ENCODE assay signal across 19 mouse cellular contexts in genomic region chr10:46072550-46073470, GRCm38 (mm10).
DNase-seq lines count a peak whose midpoint lies in the region; ATAC-seq lines count a peak whose summit lies in the region.
"Had no signal": no experiment of that assay in that cellular context is flagged by ENCODE, and none has a peak within 500 bp of the region (broad histone marks: within the 10 kb centered on the region; RNA-seq: fewer than 3 reads in every experiment).

No protein-coding gene starts in this region.

- no peak overlapping the region for H3K9ac ChIP-seq in forebrain, embryonic 15.5 days (replicated peaks)
- H3K9ac ChIP-seq in neural tube, embryonic 15.5 days (replicated peaks): no peak overlapping the region
- H3K9ac ChIP-seq: embryonic facial prominence, embryonic 15.5 days; liver, embryonic 13.5 days had no signal

- no peaks in the 10 kb centered on the region for H3K27me3 ChIP-seq in forebrain, embryonic 15.5 days
- no peaks in the 10 kb centered on the region for H3K27me3 ChIP-seq in midbrain, embryonic 10.5 days (ENCODE audit: low read depth, poor library complexity, severe bottlenecking)
- H3K27me3 ChIP-seq in neural tube, embryonic 15.5 days (replicated peaks): no peaks in the 10 kb centered on the region
- H3K27me3 ChIP-seq: embryonic facial prominence, embryonic 15.5 days; liver, embryonic 13.5 days had no signal

- no peaks in the 10 kb centered on the region for H3K9me3 ChIP-seq in forebrain, embryonic 15.5 days
- H3K9me3 ChIP-seq in midbrain, embryonic 10.5 days (replicated peaks): no peaks in the 10 kb centered on the region
- H3K9me3 ChIP-seq in neural tube, embryonic 15.5 days (replicated peaks): no peaks in the 10 kb centered on the region
- H3K9me3 ChIP-seq: embryonic facial prominence, embryonic 15.5 days; G1E; liver, embryonic 13.5 days had no signal

- H3K4me2 ChIP-seq in forebrain, embryonic 15.5 days (replicated peaks): no peak overlapping the region
- no peak overlapping the region; the same call in 1 of the 2 replicates for H3K4me2 ChIP-seq in neural tube, embryonic 15.5 days
- H3K4me2 ChIP-seq: embryonic facial prominence, embryonic 15.5 days; liver, embryonic 13.5 days had no signal

- intact Hi-C loops in left cerebral cortex, postnatal 25 days (cut with DNase I): no loop called here

- peaks cover 19% of the 10 kb centered on the region for H3K4me1 ChIP-seq in forebrain, embryonic 15.5 days
- H3K4me1 ChIP-seq in midbrain, embryonic 10.5 days: peaks cover 34% of the 10 kb centered on the region
- H3K4me1 ChIP-seq in neural tube, embryonic 15.5 days: peaks cover 16% of the 10 kb centered on the region
- H3K4me1 ChIP-seq: liver, embryonic 13.5 days had no signal

- 45% methylated on average over 16 of the region's 16 CpGs for WGBS in forebrain, embryonic 15.5 days
- WGBS in midbrain, embryonic 10.5 days: 85% methylated on average over 16 of the region's 16 CpGs
- 49% methylated on average over 16 of the region's 16 CpGs for WGBS in neural tube, embryonic 15.5 days

- H3K27ac ChIP-seq in forebrain, embryonic 15.5 days (replicated peaks): peak overlapping the region; percentile 17; the same call in 1 of the 2 replicates
- peak overlapping the region; percentile 69 for H3K27ac ChIP-seq in midbrain, embryonic 10.5 days (replicated peaks)
- peak overlapping the region; percentile 41; the same call in 1 of the 2 replicates for H3K27ac ChIP-seq in neural tube, embryonic 15.5 days (replicated peaks)
- H3K27ac ChIP-seq: embryonic facial prominence, embryonic 15.5 days; liver, embryonic 13.5 days; macrophage had no signal

- DNase-seq in cerebellum, postnatal 25 days: peak; percentile 15 to 20
- DNase-seq in cerebellum, adult 11 months: no peak
- no peak for DNase-seq in midbrain, embryonic 10.5 days (ENCODE audit: low spot score)
- no peak for DNase-seq in gastrocnemius, adult 18-20 months (ENCODE audit: low spot score)
- no peak for DNase-seq in left cerebral cortex, postnatal 25 days (ENCODE audit: low spot score in 2 of 2)
- DNase-seq in layer of hippocampus, postnatal 36 days: no peak
- DNase-seq: B cell, adult 2 months; heart, postnatal 14 days; kidney, adult 18-20 months; kidney, postnatal 36 days; liver, embryonic 13.5 days; right cerebral cortex, postnatal 14 days; thymus, adult 2 months had no signal

- H3K36me3 ChIP-seq in forebrain, embryonic 15.5 days: no peaks in the 10 kb centered on the region
- no peaks in the 10 kb centered on the region for H3K36me3 ChIP-seq in midbrain, embryonic 10.5 days
- no peaks in the 10 kb centered on the region for H3K36me3 ChIP-seq in neural tube, embryonic 15.5 days
- H3K36me3 ChIP-seq: embryonic facial prominence, embryonic 15.5 days; G1E; liver, embryonic 13.5 days had no signal

- peak; percentile 37; the same call in 1 of the 2 replicates for ATAC-seq in forebrain, embryonic 15.5 days (replicated peaks)
- peak; percentile 51 for ATAC-seq in neural tube, embryonic 15.5 days (ENCODE audit: low FRiP score)
- ATAC-seq: activated CD4-positive, CD25-positive, alpha-beta regulatory T cell, adult 4 months had no signal

- no peak overlapping the region for H3K4me3 ChIP-seq in forebrain, embryonic 15.5 days
- H3K4me3 ChIP-seq in midbrain, embryonic 10.5 days: no peak overlapping the region
- H3K4me3 ChIP-seq in neural tube, embryonic 15.5 days (replicated peaks): no peak overlapping the region
- H3K4me3 ChIP-seq: embryonic facial prominence, embryonic 15.5 days; liver, embryonic 13.5 days had no signal

Comparison
In these comparisons a context has a peak if more than half of its experiments do, and no peak if none do; other contexts are left out.
1. DNase-seq: peak in cerebellum, postnatal 25 days (2 of 2); none in cerebellum, adult 11 months (single experiment), midbrain, embryonic 10.5 days (single experiment), gastrocnemius, adult 18-20 months (single experiment), left cerebral cortex, postnatal 25 days (0 of 2) and layer of hippocampus, postnatal 36 days (0 of 2).
2. H3K27ac ChIP-seq: peak in every context shown above with its lines; median percentile 69 in midbrain, embryonic 10.5 days; 41 in neural tube, embryonic 15.5 days; 17 in forebrain, embryonic 15.5 days.